Mouse (Mus musculus): ENCODE data around the gene Cdkn2a.

Gene Cdkn2a

DNA sequence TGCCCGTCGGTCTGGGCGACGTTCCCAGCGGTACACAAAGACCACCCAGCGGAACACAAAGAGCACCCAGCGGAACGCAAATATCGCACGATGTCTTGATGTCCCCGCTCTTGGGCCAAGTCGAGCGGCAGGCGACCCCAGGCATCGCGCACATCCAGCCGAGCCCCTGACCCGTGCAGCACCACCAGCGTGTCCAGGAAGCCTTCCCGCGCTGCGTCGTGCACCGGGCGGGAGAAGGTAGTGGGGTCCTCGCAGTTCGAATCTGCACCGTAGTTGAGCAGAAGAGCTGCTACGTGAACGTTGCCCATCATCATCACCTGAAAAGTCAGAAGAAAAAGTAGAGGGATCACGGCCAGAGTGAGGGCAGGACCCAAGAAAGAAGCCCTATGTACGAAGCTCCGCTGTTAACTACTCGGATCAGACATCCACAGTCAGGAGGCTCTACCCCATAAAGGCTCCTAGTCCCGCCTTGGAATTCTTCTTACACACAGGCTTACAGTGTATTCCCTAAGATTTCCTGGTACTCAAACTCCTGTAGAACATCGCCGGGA lies 17.7 kb downstream of the Cdkn2a start:
- DNase-seq, result peak; percentile 36

DNA sequence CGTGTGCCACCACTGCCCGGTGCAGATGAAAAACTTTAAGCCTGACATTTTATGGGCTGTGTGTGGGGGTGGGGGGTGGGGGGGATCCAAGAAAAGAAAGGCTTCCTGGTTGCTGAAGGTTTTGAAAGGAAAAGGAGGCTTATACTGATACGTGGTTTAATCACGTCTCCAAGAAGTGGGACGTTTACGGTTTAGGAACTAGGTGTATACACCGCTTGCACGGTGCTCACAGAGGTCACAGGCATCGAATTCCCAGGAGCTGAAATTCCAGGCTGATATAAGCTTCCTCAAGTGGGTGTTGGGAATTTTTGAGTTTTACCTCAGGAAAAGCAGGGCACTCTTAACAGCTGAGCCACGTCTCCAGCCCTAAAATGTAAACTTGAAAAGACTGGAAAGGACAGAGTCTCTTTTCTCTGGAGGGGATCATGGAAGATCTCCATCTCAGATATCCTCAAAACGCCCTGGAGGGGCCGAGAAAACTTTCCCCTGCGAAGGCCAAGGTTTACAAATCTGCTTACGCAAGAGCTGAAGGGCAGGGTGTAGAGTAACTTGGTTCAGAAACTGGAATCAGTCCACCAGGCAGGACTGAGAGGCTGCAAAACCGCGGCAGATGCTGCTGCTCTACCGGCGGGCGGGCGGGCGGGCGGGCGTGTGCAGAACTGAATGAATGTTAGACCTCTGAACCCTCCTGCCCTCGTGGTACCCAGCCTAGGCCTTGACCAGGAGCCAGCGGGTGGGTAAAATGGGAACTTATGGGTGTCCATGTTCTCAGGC lies 18.5 kb downstream of the Cdkn2a start:
- no peak for DNase-seq

DNA sequence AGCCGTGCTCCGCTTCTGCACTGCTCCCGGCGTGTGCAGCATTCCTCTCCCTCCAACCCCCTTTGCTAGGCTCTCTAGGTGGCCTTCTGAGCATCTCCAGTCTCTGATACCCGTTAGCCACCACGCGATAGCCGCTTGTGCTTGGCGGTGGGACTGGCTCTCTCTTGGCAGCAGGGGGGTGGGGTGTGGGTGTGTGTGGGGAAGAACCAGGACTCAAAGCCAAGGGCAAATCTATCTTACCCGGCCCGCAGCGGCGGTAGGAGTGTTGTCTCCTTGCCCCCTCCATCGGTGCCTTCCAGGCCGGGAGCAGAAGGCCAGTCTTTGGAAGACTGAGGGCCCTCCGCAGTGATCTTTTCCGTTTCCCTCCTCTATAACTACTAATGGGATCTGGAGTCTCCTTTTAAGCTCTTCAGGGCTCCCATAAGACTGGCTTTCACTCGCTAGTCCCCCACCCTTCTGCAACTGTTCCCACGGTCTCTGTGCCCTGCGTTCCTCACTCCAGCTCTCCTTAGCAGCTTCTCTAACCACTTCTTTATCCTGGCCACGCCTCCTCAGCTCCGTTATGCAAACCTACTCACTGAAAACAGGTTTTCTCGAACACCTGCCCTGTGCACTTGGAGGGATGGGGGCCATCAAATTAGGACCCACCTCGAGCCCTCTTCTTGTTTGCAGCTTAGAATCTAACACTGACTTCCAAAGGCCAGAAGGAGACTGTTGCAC lies 19.5 kb downstream of the Cdkn2a start:
- peak; percentile 38 for DNase-seq

DNA sequence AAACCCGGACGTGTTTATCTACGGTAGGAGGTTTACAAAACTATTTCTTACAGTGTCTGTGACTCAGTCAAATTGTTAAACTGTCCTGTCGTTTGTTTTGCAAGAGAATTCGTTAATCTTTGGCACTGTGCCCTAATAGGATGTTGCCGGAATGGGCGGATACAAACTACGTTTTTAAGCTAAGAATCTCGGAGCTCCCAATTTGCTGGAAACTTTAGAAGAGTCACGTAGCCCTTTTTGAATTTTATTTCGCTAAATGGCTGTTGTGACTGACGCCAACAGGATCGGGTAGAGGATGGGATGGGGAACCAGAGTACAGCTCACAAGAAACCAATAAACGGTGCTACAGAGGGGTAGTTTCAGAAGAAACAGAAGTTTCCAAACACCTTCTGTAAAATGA lies 20.4 kb downstream of the Cdkn2a start:
- no peak for DNase-seq

DNA sequence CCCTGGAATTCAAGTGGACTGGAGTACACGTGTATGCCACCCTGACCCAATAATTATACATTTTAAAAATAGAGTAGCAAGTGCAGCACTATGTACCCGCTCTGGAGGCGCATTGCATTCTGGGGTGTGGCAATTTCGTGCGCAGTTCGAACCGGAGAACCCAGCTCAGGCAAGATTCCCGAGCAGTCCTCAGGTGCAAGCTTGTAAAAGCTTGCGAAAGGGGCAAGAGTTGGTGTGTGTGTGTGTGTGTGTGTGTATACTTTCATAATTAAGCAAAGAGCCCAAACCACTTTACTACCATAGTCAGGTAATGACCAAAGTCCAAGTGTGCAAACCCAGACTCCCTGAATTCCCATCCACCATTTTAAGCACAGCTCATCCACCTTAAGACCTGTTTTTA lies 20.9 kb downstream of the Cdkn2a start:
- peak; percentile 43 for DNase-seq

DNA sequence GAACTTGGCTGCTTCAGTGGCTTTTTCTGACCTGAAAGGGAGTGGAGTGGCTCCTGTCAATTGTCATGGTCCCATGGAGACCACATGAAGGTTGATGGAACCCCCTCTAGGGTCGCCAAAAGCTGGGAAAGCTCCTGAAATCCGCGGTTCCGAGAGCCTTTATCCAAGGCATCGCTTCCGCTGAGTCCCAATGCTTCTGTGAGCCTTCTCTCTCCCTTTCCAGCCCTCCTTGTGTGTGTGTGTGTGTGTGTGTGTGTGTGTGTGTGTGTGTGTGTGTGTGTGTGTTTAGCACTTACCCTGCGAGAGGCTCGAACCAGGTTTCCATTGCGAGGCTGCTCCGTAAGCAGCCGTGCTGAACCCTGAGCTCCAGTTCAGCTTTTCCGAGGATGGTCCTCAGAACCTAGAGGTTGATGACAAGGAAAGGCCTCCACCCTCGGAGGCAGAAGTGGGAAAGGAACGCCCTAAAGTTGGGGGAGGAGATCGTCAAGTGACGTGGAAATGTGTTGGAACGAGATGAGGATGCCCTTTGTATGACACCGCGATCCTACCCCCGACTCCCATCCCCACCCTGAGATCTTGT lies 21.4 kb downstream of the Cdkn2a start:
- DNase-seq, result peak; percentile 39

DNA sequence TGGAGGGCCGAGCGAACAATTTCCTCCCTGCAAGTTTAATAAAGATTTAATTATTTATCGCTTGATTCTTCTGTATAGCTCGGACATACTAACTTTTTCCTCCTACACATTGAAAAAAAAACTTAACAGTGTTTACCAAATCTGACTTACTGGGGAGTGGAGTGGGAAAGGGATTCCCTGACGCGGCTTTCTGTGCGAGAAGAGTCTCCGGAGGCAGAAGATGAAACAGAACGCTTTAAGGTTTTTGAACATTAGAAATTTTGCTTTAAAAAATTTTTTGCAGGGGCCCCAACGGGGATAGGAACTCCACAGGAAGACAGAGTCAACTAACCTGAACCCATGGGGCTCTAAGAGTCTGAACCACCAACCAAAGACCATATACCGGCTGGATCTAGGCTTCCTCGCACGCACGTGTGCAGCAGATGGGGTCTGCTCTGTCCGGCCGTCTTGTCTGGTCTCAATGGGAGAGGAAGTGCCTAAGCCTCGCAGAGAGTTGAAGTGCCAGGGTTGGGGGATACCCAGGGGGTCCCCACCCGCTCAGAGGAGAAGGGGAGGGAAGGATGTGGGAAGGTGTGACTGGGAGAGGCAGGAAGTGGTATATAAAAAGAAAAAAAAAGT lies 22.2 kb downstream of the Cdkn2a start:
- peak; percentile 52 for DNase-seq

DNA sequence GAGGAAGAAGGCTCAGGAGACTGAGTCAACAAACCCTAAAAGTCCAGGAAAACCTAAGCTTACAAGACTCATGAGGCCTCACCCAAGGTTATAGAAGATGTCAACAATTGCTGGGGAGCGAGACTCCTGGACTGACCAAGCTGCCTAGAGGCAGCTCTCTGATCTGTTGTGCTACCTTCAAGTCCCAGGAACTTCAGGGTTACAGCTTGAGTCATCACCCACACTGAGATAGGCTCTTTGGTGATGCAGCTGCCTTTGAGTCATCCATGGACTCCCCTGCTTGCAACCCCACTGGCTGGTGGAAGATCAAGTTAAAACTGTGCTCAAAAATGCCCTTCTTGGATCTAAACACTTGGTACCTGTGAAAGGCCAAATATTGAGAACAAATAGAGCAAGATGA lies 36.7 kb downstream of the Cdkn2a start:
- no peak for DNase-seq

DNA sequence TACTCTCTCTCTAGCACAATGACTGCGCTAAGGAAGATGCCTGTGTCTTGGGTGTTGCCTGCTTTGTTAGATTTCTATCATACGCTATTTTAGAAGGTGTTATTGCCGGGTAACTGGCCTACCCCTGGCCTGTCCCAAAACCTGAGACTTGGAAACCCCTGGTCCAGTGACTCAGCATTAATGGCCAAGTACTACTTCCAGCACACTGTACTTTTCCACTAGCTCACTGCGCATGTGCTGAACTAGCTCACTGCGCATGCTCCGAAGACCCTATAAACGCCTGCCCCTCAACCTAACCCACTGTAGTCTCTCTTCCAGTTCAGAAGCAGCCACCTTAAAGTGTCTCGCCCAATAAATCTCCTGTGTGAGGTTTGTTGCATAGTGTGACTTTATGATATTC lies 60.0 kb downstream of the Cdkn2a start:
- no peak for DNase-seq
